Mouse (Mus musculus) limb, embryonic 12.5 days (tissue): ENCODE results near the gene Vmn2r19. TPM values are rescaled to one million over a fixed set of nuclear protein-coding genes. Genes with fewer than 3 reads are reported as not detected.
"Not testable (repeated sequence)": the region's sequence is repeated elsewhere in the genome, so short reads cannot be mapped to it uniquely, and the experiment has no call there.

Source experiments
- ATAC-seq: fragments of 200-750 bp; cut with Nextera tagmentation; 2 replicates; pipeline ENCODE4 v1.8.0; 2017; ENCODE audit warnings: low read depth, moderate TSS enrichment; ENCODE audit not compliant: insufficient number of reproducible peaks, insufficient read depth, low FRiP score, low TSS enrichment
- H3K27ac ChIP-seq: fragments of 300-500 bp; sonication (generic); 2 replicates; pipeline ENCODE4 v1.5.1; 2016; ENCODE audit warnings: mild to moderate bottlenecking, moderate library complexity
- H3K27me3 ChIP-seq: fragments of 300-500 bp; sonication (generic); 2 replicates; pipeline ENCODE4 v1.6.1; 2016; ENCODE audit warnings: mild to moderate bottlenecking, moderate library complexity
- H3K36me3 ChIP-seq: fragments of 300-500 bp; sonication (generic); 2 replicates; pipeline ENCODE4 v1.6.1; 2016; ENCODE audit warnings: mild to moderate bottlenecking, moderate library complexity
- H3K4me1 ChIP-seq: fragments of 300-500 bp; sonication (generic); replicated peaks from 2 replicates; pipeline ENCODE4 v1.6.1; 2016
- H3K4me2 ChIP-seq: fragments of 300-500 bp; sonication (generic); 2 replicates; pipeline ENCODE4 v1.6.1; 2016; ENCODE audit warnings: mild to moderate bottlenecking, moderate library complexity
- H3K4me3 ChIP-seq: fragments of 300-500 bp; sonication (generic); replicated peaks from 2 replicates; pipeline ENCODE4 v1.5.1; 2016; ENCODE audit warnings: mild to moderate bottlenecking
- H3K9ac ChIP-seq: fragments of 300-500 bp; sonication (generic); replicated peaks from 2 replicates; pipeline ENCODE4 v1.6.1; 2016; ENCODE audit warnings: mild to moderate bottlenecking, moderate library complexity
- H3K9me3 ChIP-seq: fragments of 300-500 bp; sonication (generic); 2 replicates; pipeline ENCODE4 v1.6.1; 2016; ENCODE audit warnings: mild to moderate bottlenecking, moderate library complexity
- WGBS: fragments of 180-500 bp; shearing (Covaris S2); methylation state at CpG from one replicate; pipeline ENCODE4 v1.1.7; 2016; 5-methylcytosine and 5-hydroxymethylcytosine counted together
- polyA plus RNA-seq: library from polyadenylated mRNA; unstranded; fragments of >200 nt; fragmentation: Nextera tagmentation; extraction: Ambion mirVana; gene quantifications from 2 replicates; pipeline ENCODE4 v1.2.1, GENCODE M21; 2016

The Vmn2r19 gene
- polyA plus RNA-seq, 1 experiment from 2014 or later: not detected

DNA sequence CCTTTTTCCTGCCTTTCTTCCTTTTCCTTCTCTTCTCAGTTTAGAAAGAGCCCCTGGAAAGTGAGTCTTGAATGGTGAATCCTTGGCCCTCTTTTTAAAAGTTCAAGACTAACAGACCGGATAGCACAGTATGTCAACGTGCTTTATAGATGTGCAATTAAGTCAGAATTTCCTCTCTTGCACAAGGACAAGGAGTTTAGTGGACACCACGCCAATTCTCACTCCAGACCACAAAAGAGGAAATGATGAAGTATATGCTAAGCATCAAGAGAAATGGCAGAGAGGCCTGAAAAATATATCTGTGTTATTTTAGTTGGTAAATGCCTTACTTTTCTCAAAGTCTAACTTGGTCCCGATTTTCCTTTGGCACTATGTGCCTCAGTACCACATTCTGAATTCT lies 18.4 kb upstream of the Vmn2r19 start, which contains the start of gene Clec4e:
Clec4e (minus strand) TSS at position 118 of the 400 bp plus-strand sequence.
- H3K4me2 ChIP-seq: no peak within 1 kb of the TSS
- H3K27me3 ChIP-seq: no peaks in the 10 kb centered on the region
- no peak within 1 kb of the TSS for H3K9ac ChIP-seq
- no peaks in the 10 kb centered on the region for H3K4me1 ChIP-seq
- ATAC-seq: no peak
- no peak within 1 kb of the TSS for H3K27ac ChIP-seq
- 85% methylated on average over 4 of the region's 4 CpGs for WGBS
- H3K9me3 ChIP-seq: no peaks in the 10 kb centered on the region
- H3K36me3 ChIP-seq: no peaks in the 10 kb centered on the region
- no peak within 1 kb of the TSS for H3K4me3 ChIP-seq

DNA sequence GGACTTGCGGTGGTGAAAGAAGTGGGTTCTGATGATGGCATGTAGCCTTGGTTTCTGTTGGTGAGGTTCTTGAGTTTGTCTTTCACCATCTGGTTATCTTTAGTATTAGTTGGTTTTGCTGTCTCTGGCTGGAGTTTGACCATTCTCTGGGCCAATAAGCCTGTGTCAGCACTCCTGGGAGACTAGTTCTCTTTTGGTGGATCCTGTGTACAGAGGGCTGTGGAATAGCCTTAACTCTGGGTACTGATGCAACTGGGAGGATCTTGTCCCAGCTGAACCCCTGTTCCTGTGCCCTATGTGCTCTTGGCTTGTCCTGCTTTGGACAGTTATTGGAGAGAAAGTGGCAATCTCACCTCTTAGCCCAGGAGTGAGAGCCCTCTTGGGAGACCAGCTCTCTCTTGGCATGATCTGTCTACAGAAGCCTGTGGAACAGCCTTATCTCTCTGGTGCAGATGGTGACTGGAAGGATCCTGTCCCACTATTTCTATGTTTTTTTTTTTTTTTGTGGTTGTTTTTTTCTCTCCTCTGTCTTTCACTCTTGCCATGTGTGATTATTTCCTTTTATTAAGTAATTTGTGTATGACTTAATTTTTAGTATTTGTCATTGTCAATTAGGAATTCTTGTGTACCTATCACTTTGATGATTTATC lies 15.3 kb upstream of the Vmn2r19 start:
- no peak overlapping the region for H3K4me3 ChIP-seq
- no peaks in the 10 kb centered on the region for H3K27me3 ChIP-seq
- H3K9me3 ChIP-seq: no peaks in the 10 kb centered on the region
- no peak overlapping the region for H3K27ac ChIP-seq
- 97% methylated on average over 1 of the region's 1 CpGs for WGBS
- H3K4me2 ChIP-seq: no peak overlapping the region
- no peak overlapping the region for H3K9ac ChIP-seq
- no peak for ATAC-seq
- H3K36me3 ChIP-seq: no peaks in the 10 kb centered on the region
- H3K4me1 ChIP-seq: no peaks in the 10 kb centered on the region

DNA sequence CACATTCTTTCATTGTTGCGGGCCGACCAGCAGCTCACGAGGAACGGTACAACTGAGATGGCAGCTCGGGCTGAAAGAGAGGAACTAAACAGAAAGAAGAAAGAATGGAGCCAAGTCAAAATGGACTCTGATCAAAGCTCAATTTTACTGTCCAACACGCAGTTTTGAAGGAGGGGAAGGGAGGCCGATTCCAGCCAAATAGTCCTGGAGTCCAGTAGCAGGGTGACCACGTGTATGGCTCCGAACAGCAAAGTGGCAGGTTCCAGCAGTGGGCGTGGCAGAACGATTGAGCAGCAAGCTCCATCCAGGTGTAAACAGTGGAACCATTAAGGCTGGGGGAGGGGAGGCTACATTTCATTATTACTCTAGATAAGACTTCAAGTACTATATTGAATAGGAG lies 14.6 kb upstream of the Vmn2r19 start:
- ATAC-seq, H3K9ac ChIP-seq, H3K9me3 ChIP-seq, H3K27me3 ChIP-seq, H3K4me3 ChIP-seq, H3K4me2 ChIP-seq, H3K4me1 ChIP-seq, H3K27ac ChIP-seq, H3K36me3 ChIP-seq: not testable (repeated sequence)
- WGBS: 89% methylated on average over 11 of the region's 11 CpGs

DNA sequence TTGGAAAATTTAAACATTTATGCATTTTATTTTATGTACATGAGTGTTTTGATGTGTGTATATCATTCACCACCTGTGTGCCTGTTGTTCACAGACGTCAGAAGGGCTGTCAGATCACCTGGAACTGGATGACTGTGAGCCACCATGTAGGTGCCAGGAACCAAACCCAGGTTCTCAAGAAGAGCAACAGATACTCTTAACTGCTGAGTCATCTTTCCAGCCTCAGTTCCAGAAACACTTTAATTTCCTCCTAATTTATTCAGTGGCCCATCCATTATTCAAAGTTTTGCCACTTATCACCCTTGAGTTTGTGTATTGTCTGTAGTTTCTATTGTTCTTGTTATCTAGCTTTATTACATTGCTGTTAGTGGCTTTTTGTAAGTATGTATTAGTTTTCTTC lies 11.4 kb upstream of the Vmn2r19 start:
- no peaks in the 10 kb centered on the region for H3K9me3 ChIP-seq
- WGBS: 51% methylated on average over 1 of the region's 1 CpGs
- H3K4me3 ChIP-seq: no peak overlapping the region
- no peak overlapping the region for H3K9ac ChIP-seq
- H3K27me3 ChIP-seq: no peaks in the 10 kb centered on the region
- no peak overlapping the region for H3K27ac ChIP-seq
- H3K4me1 ChIP-seq: no peaks in the 10 kb centered on the region
- H3K36me3 ChIP-seq: no peaks in the 10 kb centered on the region
- no peak overlapping the region for H3K4me2 ChIP-seq
- ATAC-seq: no peak

DNA sequence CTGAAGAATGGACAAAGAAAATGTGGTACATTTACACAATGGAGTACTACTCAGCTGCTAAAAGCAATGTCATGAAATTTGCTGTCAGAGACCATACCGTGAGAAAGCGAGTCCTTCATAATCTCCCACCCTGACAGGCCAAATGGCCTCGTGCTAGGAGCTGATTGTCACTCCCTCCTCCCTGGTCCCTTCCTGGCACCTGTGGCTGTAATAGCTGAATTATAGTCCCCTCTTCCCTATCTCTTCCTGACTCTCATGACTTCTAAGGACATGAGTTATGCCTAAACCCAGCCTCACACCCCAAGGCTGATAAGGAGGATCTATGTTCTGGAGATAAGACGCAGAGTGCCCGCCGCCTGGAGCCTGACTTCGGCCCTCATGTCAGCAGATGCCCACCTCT lies 1.8 kb upstream of the Vmn2r19 start:
- not testable (repeated sequence) for H3K9ac ChIP-seq, H3K4me1 ChIP-seq, H3K4me3 ChIP-seq, H3K9me3 ChIP-seq, H3K4me2 ChIP-seq, H3K36me3 ChIP-seq, H3K27ac ChIP-seq, H3K27me3 ChIP-seq, ATAC-seq
- 77% methylated on average over 7 of the region's 7 CpGs for WGBS

DNA sequence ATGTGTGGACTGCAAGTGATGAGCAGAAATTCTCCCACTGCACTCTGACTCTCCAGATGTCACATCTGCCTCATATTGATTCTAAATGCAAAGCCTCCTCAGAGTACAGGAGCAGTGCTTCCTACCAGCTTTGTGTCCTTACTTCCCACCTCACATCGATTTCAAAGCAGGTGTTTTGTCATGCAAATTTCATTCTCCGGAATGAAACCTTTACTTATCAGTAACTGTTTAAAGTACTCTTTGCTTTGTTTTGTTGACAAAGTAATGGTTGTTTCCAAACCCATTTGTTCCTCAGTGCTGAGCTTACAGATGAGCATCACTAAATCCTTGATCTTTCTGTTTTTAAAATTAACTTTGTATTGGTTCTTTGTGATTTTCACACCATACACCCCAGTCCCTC lies 24.4 kb downstream of the Vmn2r19 start:
- no peaks in the 10 kb centered on the region for H3K36me3 ChIP-seq
- no peak overlapping the region for H3K4me2 ChIP-seq
- H3K4me1 ChIP-seq: no peaks in the 10 kb centered on the region
- no peaks in the 10 kb centered on the region for H3K27me3 ChIP-seq
- H3K9me3 ChIP-seq: no peaks in the 10 kb centered on the region
- H3K4me3 ChIP-seq: no peak overlapping the region
- no peak overlapping the region for H3K9ac ChIP-seq
- WGBS: 51% methylated on average over 2 of the region's 2 CpGs
- ATAC-seq: no peak
- H3K27ac ChIP-seq: no peak overlapping the region

DNA sequence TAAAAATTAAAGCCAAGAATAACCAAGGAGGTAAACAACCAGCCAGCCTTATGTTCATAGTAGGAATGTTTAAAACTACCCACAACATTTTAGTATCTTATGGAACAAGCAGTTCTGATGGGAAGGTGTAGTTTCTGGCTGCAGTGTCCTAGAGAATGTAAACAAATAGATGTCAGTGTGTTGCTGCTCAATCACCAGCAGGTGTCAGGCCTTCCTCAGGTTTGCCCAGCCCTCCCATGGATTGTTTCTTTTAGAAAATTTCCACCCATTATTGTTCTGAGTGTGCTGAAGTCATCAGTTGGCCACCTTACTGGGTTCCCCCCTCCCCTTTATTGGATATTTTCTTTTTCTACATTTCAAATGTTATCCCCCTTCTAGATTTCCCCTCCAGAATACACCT lies 32.0 kb downstream of the Vmn2r19 start:
- no peaks in the 10 kb centered on the region for H3K9me3 ChIP-seq
- no peaks in the 10 kb centered on the region for H3K36me3 ChIP-seq
- H3K27ac ChIP-seq: no peak overlapping the region
- no peaks in the 10 kb centered on the region for H3K27me3 ChIP-seq
- no peak overlapping the region for H3K4me2 ChIP-seq
- no peak for ATAC-seq
- H3K9ac ChIP-seq: no peak overlapping the region
- H3K4me1 ChIP-seq: no peaks in the 10 kb centered on the region
- H3K4me3 ChIP-seq: no peak overlapping the region

DNA sequence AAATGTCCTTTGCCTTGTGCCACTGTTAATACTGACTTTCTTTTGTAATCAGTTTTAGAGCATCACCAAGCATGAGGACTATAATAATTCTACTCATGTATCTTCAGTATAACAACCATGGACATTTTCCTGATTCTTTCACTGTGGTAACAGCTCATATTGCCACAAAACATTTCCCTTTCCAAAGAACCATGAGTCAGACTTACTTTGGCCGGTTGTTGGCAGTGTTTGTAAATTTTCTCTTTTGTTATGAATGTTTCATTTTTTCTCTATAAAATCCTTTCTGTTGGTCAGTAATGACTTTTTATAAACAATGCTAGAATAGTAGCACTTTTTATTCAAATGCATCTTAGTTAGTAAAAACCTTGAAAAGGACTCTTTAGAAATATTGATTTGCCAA lies 38.0 kb downstream of the Vmn2r19 start:
- H3K9ac ChIP-seq: no peak overlapping the region
- 95% methylated on average over 1 of the region's 1 CpGs for WGBS
- H3K4me1 ChIP-seq: no peaks in the 10 kb centered on the region
- no peak for ATAC-seq
- H3K9me3 ChIP-seq: no peaks in the 10 kb centered on the region
- H3K4me2 ChIP-seq: no peak overlapping the region
- no peak overlapping the region for H3K27ac ChIP-seq
- H3K36me3 ChIP-seq: no peaks in the 10 kb centered on the region
- no peaks in the 10 kb centered on the region for H3K27me3 ChIP-seq
- H3K4me3 ChIP-seq: no peak overlapping the region

Other genes with a start within 250 kb of the Vmn2r19 start
- gene Clec4a2, start 201.9 kb upstream of the Vmn2r19 start, polyA plus RNA-seq: 0.78 and 1.0 TPM in 2 replicates
- not detected in 2 replicates for gene Clec4b2, start 135.4 kb upstream of the Vmn2r19 start, polyA plus RNA-seq
- gene Clec4n, start 78.5 kb upstream of the Vmn2r19 start, polyA plus RNA-seq: 0.35 TPM in 2 replicates
- not detected in 2 replicates for gene Clec4d, start 46.2 kb upstream of the Vmn2r19 start, polyA plus RNA-seq
- not detected in 2 replicates for gene Clec4e, start 18.5 kb upstream of the Vmn2r19 start, polyA plus RNA-seq
- gene Vmn2r20, start 109.8 kb downstream of the Vmn2r19 start, polyA plus RNA-seq: not detected in 2 replicates
- not detected in 2 replicates for gene Vmn2r21, start 225.1 kb downstream of the Vmn2r19 start, polyA plus RNA-seq